Mouse (Mus musculus) gastrocnemius, postnatal 4 days (tissue): ENCODE results near the gene Fbxo17. TPM values are rescaled to one million over a fixed set of nuclear protein-coding genes. Genes with fewer than 3 reads are reported as not detected.
"Not testable (repeated sequence)": the region's sequence is repeated elsewhere in the genome, so short reads cannot be mapped to it uniquely, and the experiment has no call there.

ENCODE experiments used
- DNase-seq, 2 experiments: peaks; one replicate each; pipeline ENCODE4 v3.0.0; 2021 to 2022; ENCODE audit warnings: low spot score in 2 of 2, mixed read lengths in 2 of 2
- long read RNA-seq, 2 experiments: library from polyadenylated mRNA; stranded (forward); transcript quantifications; one replicate each; pipeline ENCODE4 v2.0.0; 2021
- total RNA-seq, 2 experiments: library from RNA; stranded (reverse); gene quantifications; 2 replicates each; pipeline ENCODE4 v1.2.3; 2021

Gene Fbxo17
- 10 to 100 TPM; 22.1 to 25.3 TPM for total RNA-seq
- long read RNA-seq, experiment 1, transcript Fbxo17-203 (7 exons, 1,563 nt), result major isoform, 28 of 67 reads
- long read RNA-seq, experiment 1, transcript Fbxo17-202 (8 exons, 1,806 nt), result minor isoform, 19 of 67 reads
- long read RNA-seq, experiment 1, partial matches to known transcripts, result 0 of 67 reads
- long read RNA-seq, experiment 1, other reads (novel, unspliced or antisense), result 16 of 67 reads
- long read RNA-seq, experiment 2, transcript Fbxo17-202 (8 exons, 1,806 nt), result minor isoform, 13 of 69 reads
- long read RNA-seq, experiment 2, transcript Fbxo17-203 (7 exons, 1,563 nt), result major isoform, 29 of 69 reads
- long read RNA-seq, experiment 2, partial matches to known transcripts, result 2 of 69 reads
- long read RNA-seq, experiment 2, other reads (novel, unspliced or antisense), result 22 of 69 reads

GRCm38 (mm10) chr7:28716590-28717281 is at the start of gene Fbxo17:
Fbxo17 (plus strand) TSS chr7:28716804.
- DNase-seq, result peak; percentile 54 to 74

GRCm38 (mm10) chr7:28671172-28671571 is 45.4 kb upstream of the Fbxo17 start:
- no peak for DNase-seq

GRCm38 (mm10) chr7:28672276-28672675 is 44.3 kb upstream of the Fbxo17 start:
- no peak for DNase-seq

GRCm38 (mm10) chr7:28672786-28673185 is 43.8 kb upstream of the Fbxo17 start:
- DNase-seq, result not testable (repeated sequence)

- DNase-seq, result no peak
Measured at GRCm38 (mm10) chr7:28674994-28675393, 41.6 kb upstream of the Fbxo17 start.

- DNase-seq, result peak in 1 of 2 experiments; percentile 47
Measured at GRCm38 (mm10) chr7:28675746-28676145, 40.9 kb upstream of the Fbxo17 start.

GRCm38 (mm10) chr7:28676811-28677541 is 39.6 kb upstream of the Fbxo17 start:
- no peak for DNase-seq

GRCm38 (mm10) chr7:28677624-28678023 is 39.0 kb upstream of the Fbxo17 start:
- DNase-seq, result no peak

GRCm38 (mm10) chr7:28691075-28691474 is 25.5 kb upstream of the Fbxo17 start:
- no peak for DNase-seq

- DNase-seq, result peak in 1 of 2 experiments; percentile 32
Measured at GRCm38 (mm10) chr7:28692545-28693320, 23.9 kb upstream of the Fbxo17 start, which contains the start of gene Fbxo27. Fbxo27 (plus strand) TSS chr7:28692849.

- peak in 1 of 2 experiments; percentile 39 for DNase-seq
Measured at GRCm38 (mm10) chr7:28693321-28693966, 23.2 kb upstream of the Fbxo17 start.

GRCm38 (mm10) chr7:28694423-28694822 is 22.2 kb upstream of the Fbxo17 start:
- no peak for DNase-seq

GRCm38 (mm10) chr7:28694966-28695511 is 21.6 kb upstream of the Fbxo17 start:
- no peak for DNase-seq

GRCm38 (mm10) chr7:28697277-28697676 is 19.3 kb upstream of the Fbxo17 start:
- no peak for DNase-seq

GRCm38 (mm10) chr7:28700269-28700668 is 16.3 kb upstream of the Fbxo17 start:
- DNase-seq, result no peak

- DNase-seq, result not testable (repeated sequence)
Measured at GRCm38 (mm10) chr7:28701306-28701705, 15.3 kb upstream of the Fbxo17 start.

GRCm38 (mm10) chr7:28702601-28703143 is 13.9 kb upstream of the Fbxo17 start:
- no peak for DNase-seq

- no peak for DNase-seq
Measured at GRCm38 (mm10) chr7:28709454-28709853, 7.2 kb upstream of the Fbxo17 start.

GRCm38 (mm10) chr7:28710962-28711361 is 5.6 kb upstream of the Fbxo17 start:
- DNase-seq, result no peak

- DNase-seq, result no peak
Measured at GRCm38 (mm10) chr7:28714667-28715066, 1.9 kb upstream of the Fbxo17 start.
